Mouse (Mus musculus) liver, adult 2 months (tissue): Measurements from ENCODE around the gene Map3k12.

Experiments
- CTCF ChIP-seq: fragments of 200-500 bp; IDR thresholded peaks from 2 replicates; pipeline ENCODE4 v1.5.1; 2011; ENCODE audit warnings: low read depth, low read length, control low read depth
- POLR2A ChIP-seq: fragments of 200-500 bp; IDR thresholded peaks from 2 replicates; pipeline ENCODE4 v1.6.1; 2011; ENCODE audit warnings: low read length, control low read depth; ENCODE audit not compliant: insufficient read depth; ENCODE audit errors: extremely low read depth

DNA sequence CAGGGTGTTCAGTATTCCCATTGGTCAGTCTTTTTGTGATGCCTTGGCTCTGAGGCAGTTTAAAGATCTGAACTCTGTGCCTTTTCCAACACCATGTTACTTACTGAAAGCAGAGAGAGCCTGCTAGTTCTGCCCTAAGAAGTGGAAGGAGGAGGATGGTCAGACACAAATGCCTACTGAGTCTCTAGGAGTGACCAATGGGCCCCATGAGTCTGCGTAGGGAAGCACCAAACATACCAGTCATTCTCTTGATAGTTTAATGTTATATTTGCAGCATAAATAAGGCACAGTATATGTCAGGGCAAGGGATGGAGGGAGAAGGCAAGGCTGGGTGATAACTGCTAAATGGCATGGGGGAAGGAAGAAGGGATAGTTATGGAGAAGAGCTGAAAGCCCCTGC is 11.5 kb upstream of the Map3k12 start:
- TF ChIP-seq CTCF (no peak), POLR2A (no peak)
